Mouse (Mus musculus): ENCODE data around the gene Elovl6.

- TF ChIP-seq POLR2A (IDR thresholded peaks at IDR 0.05; ENCODE audit: low read depth, low read length), result no peak
- TF ChIP-seq CTCF (IDR thresholded peaks at IDR 0.05; ENCODE audit: extremely low read depth, insufficient read depth, insufficient read length, insufficient replicate concordance), result no peak
These were observed 88.6 kb downstream of the Elovl6 start for GRCm38 (mm10) chr3:129620802-129621201.
